Mouse (Mus musculus) spleen, adult 2 months (tissue): ENCODE results near the gene Prickle4.

Experiments used
- CTCF ChIP-seq: fragments of 200-500 bp; IDR thresholded peaks from 2 replicates; pipeline ENCODE4 v1.5.1; 2011; ENCODE audit warnings: mild to moderate bottlenecking, inconsistent platforms; ENCODE audit not compliant: insufficient read depth, insufficient read length, insufficient replicate concordance; ENCODE audit errors: extremely low read depth
- POLR2A ChIP-seq: fragments of 200-500 bp; IDR thresholded peaks from 2 replicates; pipeline ENCODE4 v1.6.1; 2011; ENCODE audit warnings: low read depth, low read length, inconsistent platforms

DNA sequence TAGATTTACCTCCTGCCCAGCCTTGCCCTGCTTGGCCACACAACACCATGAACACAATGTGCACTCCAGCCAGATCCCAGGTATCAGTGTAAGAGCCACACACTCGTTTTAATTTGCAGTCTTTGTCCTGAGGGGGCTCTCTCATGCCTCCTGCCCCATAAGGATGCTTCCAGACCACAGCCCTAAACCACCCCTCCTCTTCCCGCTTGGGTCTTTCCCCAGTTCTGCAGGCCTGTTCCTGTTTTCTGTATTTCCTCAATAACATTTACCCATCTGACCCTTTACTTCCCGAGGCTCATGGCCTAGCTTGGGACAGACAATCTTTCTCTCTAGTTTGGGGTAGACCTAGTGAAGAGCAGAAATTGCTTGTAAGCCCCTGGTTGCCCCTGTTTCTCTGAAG, 20.5 kb upstream of the Prickle4 start:
- no peak for TF ChIP-seq CTCF
- TF ChIP-seq POLR2A, result no peak
